Mouse (Mus musculus): ENCODE measurements around the gene Casp12. TPM values are rescaled to one million over a fixed set of nuclear protein-coding genes. Genes with fewer than 3 reads are reported as not detected.

The Casp12 gene
- total and polyA plus RNA-seq, 3 experiments = not detected

DNA sequence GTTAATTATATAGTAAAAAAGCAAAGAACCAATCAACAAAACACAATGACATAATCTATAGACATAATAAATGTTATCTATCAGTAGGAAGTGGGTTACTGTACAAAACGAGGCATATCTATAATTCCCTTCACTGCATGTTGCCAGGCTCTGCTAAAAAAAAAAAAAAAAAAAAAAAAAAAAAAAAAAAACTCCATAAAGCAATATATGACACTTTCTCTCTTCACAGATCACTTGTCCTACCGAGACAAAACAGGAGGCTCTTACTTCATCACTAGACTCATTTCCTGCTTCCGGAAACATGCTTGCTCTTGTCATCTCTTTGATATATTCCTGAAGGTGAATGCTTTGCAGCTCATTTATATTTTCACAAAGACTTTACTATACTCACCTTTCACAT lies 17.0 kb upstream of the Casp12 start:
- no peak overlapping the region for H3K9ac ChIP-seq (ENCODE audit: control insufficient read depth, low read depth, low read length, poor library complexity, severe bottlenecking)
- H3K9me3 ChIP-seq (replicated peaks; ENCODE audit: insufficient read depth, low read length) = no peaks in the 10 kb centered on the region
- H3K27ac ChIP-seq (ENCODE audit: control insufficient read depth, low read depth, low read length) = no peak overlapping the region
- H3K4me1 ChIP-seq (ENCODE audit: control insufficient read depth in 1 of 2, insufficient read depth in 2 of 2, low read length in 2 of 2) = no peaks in the 10 kb centered on the region
- H3K79me2 ChIP-seq (ENCODE audit: control insufficient read depth, insufficient read depth, low read length, poor library complexity) = no peaks in the 10 kb centered on the region
- no peak overlapping the region for H3K4me3 ChIP-seq (ENCODE audit: control insufficient read depth in 1 of 2, insufficient read depth in 1 of 2, low read depth in 2 of 2, low read length in 2 of 2)
- no peak for DNase-seq (ENCODE audit: low read depth, low spot score)
- TF ChIP-seq CTCF (IDR thresholded peaks at IDR 0.05 in 2 of 3, conservative IDR thresholded peaks at IDR 0.05 in 1 of 3; ENCODE audit: control insufficient read depth in 1 of 3, insufficient read depth in 1 of 3, low read depth in 2 of 3, low read length in 3 of 3, poor library complexity in 1 of 3, severe bottlenecking in 1 of 3) (no peak), ZNF384 (IDR thresholded peaks at IDR 0.05; ENCODE audit: low read depth, low read length) (peak; percentile 71; the same call in 1 of the 2 replicates)
- no peaks in the 10 kb centered on the region for H3K27me3 ChIP-seq (ENCODE audit: control insufficient read depth in 1 of 2, insufficient read depth in 2 of 2, low read length in 2 of 2)
- no peaks in the 10 kb centered on the region for H3K36me3 ChIP-seq (ENCODE audit: control insufficient read depth in 1 of 2, insufficient read depth in 2 of 2, low read length in 2 of 2)

DNA sequence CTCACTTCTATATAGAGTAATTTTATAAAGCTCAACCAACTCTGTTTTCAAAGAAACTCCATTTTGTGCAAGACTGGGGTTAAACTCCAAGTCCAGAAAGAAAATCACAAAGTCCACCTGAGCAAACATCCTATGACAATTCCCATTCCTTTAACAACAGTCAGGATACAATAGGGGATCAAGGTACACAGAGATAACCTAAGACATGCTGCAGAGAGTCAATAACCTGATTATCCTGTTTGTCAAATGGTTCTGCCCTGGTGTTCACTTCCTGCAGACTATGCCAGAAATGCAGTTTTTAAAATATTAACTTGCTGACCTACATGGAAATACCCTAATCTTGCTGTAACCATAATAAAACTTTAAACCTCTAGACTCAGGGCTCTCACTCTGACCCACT lies 12.8 kb upstream of the Casp12 start:
- H3K36me3 ChIP-seq (ENCODE audit: control insufficient read depth in 1 of 2, insufficient read depth in 2 of 2, low read length in 2 of 2) = no peaks in the 10 kb centered on the region
- TF ChIP-seq NRF1 (IDR thresholded peaks at IDR 0.05; ENCODE audit: insufficient read depth, low read depth, low read length, poor library complexity, severe bottlenecking) (no peak), BHLHE40 (IDR thresholded peaks at IDR 0.05; ENCODE audit: borderline replicate concordance, low read depth, low read length) (no peak), ETS1 (IDR thresholded peaks at IDR 0.05; ENCODE audit: low read depth, low read length) (no peak), NELFE (IDR thresholded peaks at IDR 0.05; ENCODE audit: low read depth, low read length) (no peak), ZNF384 (IDR thresholded peaks at IDR 0.05; ENCODE audit: low read depth, low read length) (no peak), JUND (IDR thresholded peaks at IDR 0.05; ENCODE audit: low read depth, low read length) (no peak), USF2 (IDR thresholded peaks at IDR 0.05; ENCODE audit: borderline replicate concordance in 1 of 2, insufficient read depth in 1 of 2, low read depth in 1 of 2, low read length in 2 of 2) (no peak), SIN3A (IDR thresholded peaks at IDR 0.05; ENCODE audit: low read length) (no peak), POLR2AphosphoS2 (IDR thresholded peaks at IDR 0.05; ENCODE audit: low read length) (no peak), GATA1 (IDR thresholded peaks at IDR 0.05; ENCODE audit: low read depth, low read length) (no peak)
- H3K79me2 ChIP-seq (ENCODE audit: control insufficient read depth, insufficient read depth, low read length, poor library complexity) = no peaks in the 10 kb centered on the region
- no peak for DNase-seq (ENCODE audit: low read depth, low spot score)
- H3K4me1 ChIP-seq (ENCODE audit: control insufficient read depth in 1 of 2, insufficient read depth in 2 of 2, low read length in 2 of 2) = no peaks in the 10 kb centered on the region
- H3K27ac ChIP-seq (ENCODE audit: control insufficient read depth, low read depth, low read length) = no peak overlapping the region
- H3K9me3 ChIP-seq (replicated peaks; ENCODE audit: insufficient read depth, low read length) = no peaks in the 10 kb centered on the region
- H3K27me3 ChIP-seq (ENCODE audit: control insufficient read depth in 1 of 2, insufficient read depth in 2 of 2, low read length in 2 of 2) = no peaks in the 10 kb centered on the region
- no peak overlapping the region for H3K4me3 ChIP-seq (ENCODE audit: control insufficient read depth in 1 of 2, insufficient read depth in 1 of 2, low read depth in 2 of 2, low read length in 2 of 2)
- H3K9ac ChIP-seq (ENCODE audit: control insufficient read depth, low read depth, low read length, poor library complexity, severe bottlenecking) = no peak overlapping the region

DNA sequence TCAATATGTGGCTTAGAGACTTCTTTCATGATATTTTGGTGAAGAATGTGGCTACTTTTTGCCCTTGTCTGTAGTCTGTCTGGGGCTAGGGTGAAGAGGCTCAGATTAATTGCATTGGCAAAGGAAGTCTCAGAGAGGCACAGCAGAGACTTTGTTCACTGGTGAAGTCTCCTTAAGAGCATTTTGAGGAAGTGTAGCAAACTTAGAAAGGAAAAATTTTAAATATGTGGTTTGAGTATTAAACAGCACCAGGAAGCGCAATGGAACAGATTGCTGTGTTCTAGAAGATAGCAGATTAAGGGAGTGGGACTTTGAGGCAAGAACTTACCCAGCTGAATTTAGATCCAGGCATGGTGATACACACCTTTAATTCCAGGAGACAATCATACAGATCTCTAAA lies 11.8 kb upstream of the Casp12 start:
- no peaks in the 10 kb centered on the region for H3K9me3 ChIP-seq (replicated peaks; ENCODE audit: insufficient read depth, low read length)
- no peaks in the 10 kb centered on the region for H3K79me2 ChIP-seq (ENCODE audit: control insufficient read depth, insufficient read depth, low read length, poor library complexity)
- H3K27ac ChIP-seq (ENCODE audit: control insufficient read depth, low read depth, low read length) = no peak overlapping the region
- H3K27me3 ChIP-seq (ENCODE audit: control insufficient read depth in 1 of 2, insufficient read depth in 2 of 2, low read length in 2 of 2) = no peaks in the 10 kb centered on the region
- no peaks in the 10 kb centered on the region for H3K36me3 ChIP-seq (ENCODE audit: control insufficient read depth in 1 of 2, insufficient read depth in 2 of 2, low read length in 2 of 2)
- TF ChIP-seq SIN3A (IDR thresholded peaks at IDR 0.05; ENCODE audit: low read length) = no peak
- no peak for TF ChIP-seq MAZ (IDR thresholded peaks at IDR 0.05; ENCODE audit: low read depth, low read length)
- TF ChIP-seq MEF2A (IDR thresholded peaks at IDR 0.05; ENCODE audit: extremely low read depth, insufficient replicate concordance, low read depth, low read length, poor library complexity, severe bottlenecking) = no peak
- no peak for TF ChIP-seq JUND (IDR thresholded peaks at IDR 0.05; ENCODE audit: low read depth, low read length)
- TF ChIP-seq TAL1 (IDR thresholded peaks at IDR 0.05; ENCODE audit: low read length) = no peak
- no peak for TF ChIP-seq MYC (IDR thresholded peaks at IDR 0.05; ENCODE audit: low read depth, low read length)
- no peak for TF ChIP-seq ELF1 (IDR thresholded peaks at IDR 0.05; ENCODE audit: low read depth, low read length)
- TF ChIP-seq GABPA (IDR thresholded peaks at IDR 0.05; ENCODE audit: low read depth, low read length) = no peak
- no peak for TF ChIP-seq USF2 (IDR thresholded peaks at IDR 0.05; ENCODE audit: borderline replicate concordance in 1 of 2, insufficient read depth in 1 of 2, low read depth in 1 of 2, low read length in 2 of 2)
- no peak for TF ChIP-seq MAX (IDR thresholded peaks at IDR 0.05; ENCODE audit: low read length)
- TF ChIP-seq E2F4 (IDR thresholded peaks at IDR 0.05; ENCODE audit: borderline replicate concordance, low read depth, low read length) = no peak
- no peak for TF ChIP-seq POLR2AphosphoS5 (IDR thresholded peaks at IDR 0.05; ENCODE audit: borderline replicate concordance, low read depth, low read length)
- no peak for TF ChIP-seq SMC3 (IDR thresholded peaks at IDR 0.05; ENCODE audit: low read depth, low read length)
- no peak for TF ChIP-seq BHLHE40 (IDR thresholded peaks at IDR 0.05; ENCODE audit: borderline replicate concordance, low read depth, low read length)
- no peak for TF ChIP-seq NELFE (IDR thresholded peaks at IDR 0.05; ENCODE audit: low read depth, low read length)
- H3K4me1 ChIP-seq (ENCODE audit: control insufficient read depth in 1 of 2, insufficient read depth in 2 of 2, low read length in 2 of 2) = no peaks in the 10 kb centered on the region
- H3K9ac ChIP-seq (ENCODE audit: control insufficient read depth, low read depth, low read length, poor library complexity, severe bottlenecking) = no peak overlapping the region
- DNase-seq (ENCODE audit: low read depth, low spot score) = peak; percentile 19
- H3K4me3 ChIP-seq (ENCODE audit: control insufficient read depth in 1 of 2, insufficient read depth in 1 of 2, low read depth in 2 of 2, low read length in 2 of 2) = no peak overlapping the region

Measured in MEL (cell line).